Mouse (Mus musculus): ENCODE data around the gene Dusp16. TPM values are rescaled to one million over a fixed set of nuclear protein-coding genes. Genes with fewer than 3 reads are reported as not detected.

The Dusp16 gene
- polyA plus RNA-seq, 1 experiment from 2014 or later: 3.7 TPM

DNA sequence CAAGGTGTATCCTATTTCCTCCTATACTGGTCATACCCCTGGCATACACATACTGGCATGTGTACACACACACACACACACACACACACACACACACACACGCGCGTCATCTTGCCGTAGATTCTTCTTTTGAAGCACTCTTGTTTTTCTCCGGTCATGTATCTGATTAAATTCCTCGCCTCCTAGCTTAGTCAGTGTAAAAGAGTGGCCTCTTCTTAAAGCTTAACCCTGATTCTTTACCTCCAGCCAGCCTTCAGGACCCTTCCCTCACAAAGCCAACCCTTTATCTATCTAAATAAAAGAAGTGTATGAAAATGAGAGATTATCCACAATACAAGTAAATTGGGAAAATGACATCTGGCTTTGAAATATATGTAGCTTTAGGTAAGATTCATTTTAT is 3.3 kb downstream of the Dusp16 start:
- no peaks in the 10 kb centered on the region for H3K36me3 ChIP-seq
- 86% methylated on average over 6 of the region's 6 CpGs for WGBS (ENCODE audit: insufficient replicate concordance)
- ATAC-seq (ENCODE audit: low read depth) (no peak), DNase-seq (no peak)
- H3K4me2 ChIP-seq: no peak overlapping the region
- H3K27ac ChIP-seq: no peak overlapping the region
- H3K4me1 ChIP-seq (replicated peaks): peaks cover 42% of the 10 kb centered on the region
- H3K9me3 ChIP-seq (replicated peaks): no peaks in the 10 kb centered on the region
- H3K4me3 ChIP-seq (replicated peaks): no peak overlapping the region
- no peaks in the 10 kb centered on the region for H3K27me3 ChIP-seq
- H3K9ac ChIP-seq: no peak overlapping the region

DNA sequence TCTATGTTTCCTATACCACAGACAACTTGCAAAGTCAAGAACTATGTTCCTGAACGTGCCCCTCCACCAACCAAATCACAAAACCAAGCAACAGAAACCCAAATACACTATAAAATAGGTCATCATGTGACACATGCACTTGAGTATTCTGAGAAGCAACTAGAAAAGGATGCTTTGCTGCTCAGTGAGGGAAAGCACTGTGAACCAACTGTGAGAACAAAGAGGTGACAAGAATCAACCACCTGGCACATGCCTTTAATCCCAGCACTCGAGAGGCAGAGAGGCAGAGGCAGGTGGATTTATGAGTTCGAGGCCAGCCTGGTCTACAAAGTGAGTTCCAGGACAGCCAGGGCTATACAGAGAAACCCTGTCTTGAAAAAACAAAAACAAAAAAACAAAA is 6.0 kb downstream of the Dusp16 start:
- no peak for DNase-seq
- no peaks in the 10 kb centered on the region for H3K9me3 ChIP-seq (replicated peaks)
- H3K27ac ChIP-seq: 0 out of 2 replicates have a peak overlapping the region, but pooled peaks have one; percentile 9
- H3K4me3 ChIP-seq (replicated peaks): no peak overlapping the region
- H3K9ac ChIP-seq: no peak overlapping the region
- H3K27me3 ChIP-seq: no peaks in the 10 kb centered on the region
- ATAC-seq (ENCODE audit: low read depth): no peak
- no peaks in the 10 kb centered on the region for H3K36me3 ChIP-seq
- 71% methylated on average over 3 of the region's 3 CpGs for WGBS (ENCODE audit: insufficient replicate concordance)
- peaks cover 50% of the 10 kb centered on the region for H3K4me1 ChIP-seq (replicated peaks)
- no peak overlapping the region for H3K4me2 ChIP-seq

DNA sequence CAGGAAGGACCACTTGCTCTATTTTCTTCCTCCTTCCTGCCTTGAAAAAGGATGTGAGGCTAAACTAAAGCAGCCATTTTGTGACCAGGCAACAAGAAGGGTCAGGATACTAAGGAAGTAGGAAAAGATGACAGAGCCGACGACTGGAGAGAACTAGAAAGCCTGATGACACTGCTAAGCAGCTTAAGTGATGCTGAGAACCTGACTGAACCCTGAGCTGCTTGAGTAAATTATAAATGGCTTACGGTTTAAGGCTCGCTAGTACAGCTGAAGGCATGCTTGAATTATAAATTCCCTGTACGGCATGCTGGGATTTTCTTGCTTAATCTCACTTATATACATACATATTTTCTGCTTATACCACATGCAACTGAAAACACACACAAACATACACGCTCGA is 9.5 kb downstream of the Dusp16 start:
- Histone ChIP-seq H3K9me3 (replicated peaks) (no peaks in the 10 kb centered on the region), H3K36me3 (no peaks in the 10 kb centered on the region), H3K9ac (no peak overlapping the region), H3K27me3 (no peaks in the 10 kb centered on the region), H3K4me3 (replicated peaks) (no peak overlapping the region), H3K27ac (no peak overlapping the region), H3K4me2 (no peak overlapping the region), H3K4me1 (replicated peaks) (peaks cover 41% of the 10 kb centered on the region)
- DNase-seq (no peak), ATAC-seq (ENCODE audit: low read depth) (no peak)
- 84% methylated on average over 7 of the region's 7 CpGs for WGBS (ENCODE audit: insufficient replicate concordance)

DNA sequence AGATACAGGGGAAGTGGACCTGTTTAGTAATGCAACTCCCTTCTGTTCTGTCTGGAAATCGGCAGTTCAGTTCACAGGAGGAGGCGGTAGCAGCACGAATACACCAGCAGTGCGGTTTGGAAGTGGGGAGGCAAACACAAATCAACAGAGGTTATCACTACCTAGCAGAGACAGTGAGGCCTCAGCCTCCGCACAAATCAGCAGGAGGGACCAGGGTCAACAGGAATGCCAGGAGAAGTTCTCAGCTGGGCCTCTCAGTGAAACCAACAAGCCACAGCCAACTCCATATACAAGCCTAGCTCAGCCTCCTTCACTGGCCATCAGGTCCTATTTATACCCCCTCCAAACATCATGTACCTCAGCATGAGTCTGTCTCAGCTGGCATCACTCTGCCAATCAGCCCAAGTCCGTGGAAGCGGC is 10.9 kb downstream of the Dusp16 start:
- H3K27ac ChIP-seq: peak overlapping the region; percentile 87
- no peaks in the 10 kb centered on the region for H3K36me3 ChIP-seq
- WGBS (ENCODE audit: insufficient replicate concordance): 45% methylated on average over 7 of the region's 7 CpGs
- peak overlapping the region; percentile 50 for H3K4me2 ChIP-seq
- peak overlapping the region; percentile 44 for H3K4me3 ChIP-seq (replicated peaks)
- H3K4me1 ChIP-seq (replicated peaks): peaks cover 44% of the 10 kb centered on the region
- DNase-seq: peak; percentile 26
- H3K27me3 ChIP-seq: no peaks in the 10 kb centered on the region
- peak overlapping the region; percentile 65 for H3K9ac ChIP-seq
- H3K9me3 ChIP-seq (replicated peaks): no peaks in the 10 kb centered on the region
- peak; percentile 98 for ATAC-seq (ENCODE audit: low read depth)

DNA sequence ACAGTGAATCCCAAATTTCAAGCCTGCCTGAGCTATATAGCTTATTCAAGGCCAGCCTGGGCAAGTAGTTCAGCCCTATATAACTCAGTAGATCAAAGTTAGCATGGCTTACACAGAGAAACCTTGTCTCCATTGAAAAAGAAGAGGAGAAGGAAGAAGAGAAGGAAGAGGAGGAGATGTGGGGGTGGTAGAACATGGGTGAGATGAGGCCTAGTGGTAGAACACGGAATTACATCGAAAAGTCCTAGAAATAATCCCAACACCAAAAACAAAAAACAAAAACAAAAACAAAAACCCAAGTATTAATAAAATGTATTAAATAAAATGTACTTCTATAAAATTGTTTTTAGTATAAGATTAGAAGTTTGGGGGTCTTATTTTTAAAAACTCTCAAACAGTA is 12.4 kb downstream of the Dusp16 start:
- DNase-seq: no peak
- Histone ChIP-seq H3K4me1 (replicated peaks) (peaks cover 56% of the 10 kb centered on the region), H3K27me3 (no peaks in the 10 kb centered on the region), H3K36me3 (no peaks in the 10 kb centered on the region), H3K9me3 (replicated peaks) (no peaks in the 10 kb centered on the region), H3K9ac (no peak overlapping the region; the same call in 1 of the 2 replicates), H3K27ac (no peak overlapping the region), H3K4me2 (no peak overlapping the region), H3K4me3 (replicated peaks) (no peak overlapping the region)
- 60% methylated on average over 2 of the region's 2 CpGs for WGBS (ENCODE audit: insufficient replicate concordance)
- ATAC-seq (ENCODE audit: low read depth): no peak

DNA sequence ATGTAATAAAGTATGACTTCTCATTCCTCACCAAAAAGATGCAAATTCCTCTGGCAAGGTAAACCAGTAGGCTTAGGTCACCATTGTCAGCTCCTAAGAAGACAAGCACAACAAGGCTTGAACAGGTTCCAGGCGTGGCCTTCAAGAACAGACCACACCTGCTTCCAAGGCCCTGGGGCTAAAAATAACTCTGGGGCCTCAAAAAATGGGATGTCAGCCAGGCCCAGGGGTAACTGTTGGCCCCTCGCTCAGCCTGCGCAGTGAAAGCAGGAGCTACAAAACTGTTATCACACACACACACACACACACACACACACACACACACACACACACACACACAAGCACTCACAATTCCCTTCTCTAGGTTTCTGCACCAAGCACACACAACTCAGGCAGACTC is 18.5 kb downstream of the Dusp16 start:
- no peaks in the 10 kb centered on the region for H3K36me3 ChIP-seq
- peak overlapping the region; percentile 47 for H3K4me2 ChIP-seq
- peak; percentile 72 for DNase-seq
- H3K9ac ChIP-seq: peak overlapping the region; percentile 39; the same call in 1 of the 2 replicates
- WGBS (ENCODE audit: insufficient replicate concordance): 14% methylated on average over 3 of the region's 3 CpGs
- H3K27me3 ChIP-seq: no peaks in the 10 kb centered on the region
- no peaks in the 10 kb centered on the region for H3K9me3 ChIP-seq (replicated peaks)
- peak; percentile 97 for ATAC-seq (ENCODE audit: low read depth)
- peak overlapping the region; percentile 88 for H3K27ac ChIP-seq
- peaks cover 47% of the 10 kb centered on the region for H3K4me1 ChIP-seq (replicated peaks)
- no peak overlapping the region for H3K4me3 ChIP-seq (replicated peaks)

DNA sequence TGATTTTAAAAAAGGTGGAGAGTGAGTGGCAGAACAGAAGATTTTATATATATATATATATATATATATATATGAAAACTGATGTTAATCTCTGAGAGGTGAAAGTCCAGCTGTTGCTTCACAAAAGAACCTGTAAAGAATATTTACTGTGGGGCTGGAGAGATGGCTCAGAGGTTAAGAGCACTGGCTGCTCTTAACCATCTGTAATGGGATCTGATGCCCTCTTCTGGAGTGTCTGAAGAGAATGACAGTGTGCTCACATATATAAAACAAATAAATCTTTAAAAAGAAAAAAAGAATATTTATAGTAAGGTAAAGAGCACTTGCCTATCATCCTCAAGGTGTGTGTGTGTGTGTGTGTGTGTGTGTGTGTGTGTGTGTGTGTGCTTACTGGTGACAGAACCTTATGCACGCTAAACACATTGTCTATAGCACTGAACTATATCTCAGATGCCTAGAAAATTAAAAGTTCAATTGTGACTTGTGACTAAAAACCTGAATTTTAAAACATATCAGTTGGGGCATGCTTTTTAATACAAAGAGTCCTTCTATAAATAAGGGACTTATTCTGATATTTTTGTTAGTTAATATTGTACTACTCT is 19.0 kb downstream of the Dusp16 start:
- Histone ChIP-seq H3K9me3 (replicated peaks) (no peaks in the 10 kb centered on the region), H3K9ac (no peak overlapping the region), H3K4me2 (peak overlapping the region; percentile 35; the same call in 1 of the 2 replicates), H3K4me1 (replicated peaks) (peaks cover 47% of the 10 kb centered on the region), H3K27ac (peak overlapping the region; percentile 88), H3K36me3 (no peaks in the 10 kb centered on the region), H3K27me3 (no peaks in the 10 kb centered on the region), H3K4me3 (replicated peaks) (no peak overlapping the region)
- no peak for DNase-seq
- no peak for ATAC-seq (ENCODE audit: low read depth)
- 71% methylated on average over 1 of the region's 1 CpGs for WGBS (ENCODE audit: insufficient replicate concordance)

DNA sequence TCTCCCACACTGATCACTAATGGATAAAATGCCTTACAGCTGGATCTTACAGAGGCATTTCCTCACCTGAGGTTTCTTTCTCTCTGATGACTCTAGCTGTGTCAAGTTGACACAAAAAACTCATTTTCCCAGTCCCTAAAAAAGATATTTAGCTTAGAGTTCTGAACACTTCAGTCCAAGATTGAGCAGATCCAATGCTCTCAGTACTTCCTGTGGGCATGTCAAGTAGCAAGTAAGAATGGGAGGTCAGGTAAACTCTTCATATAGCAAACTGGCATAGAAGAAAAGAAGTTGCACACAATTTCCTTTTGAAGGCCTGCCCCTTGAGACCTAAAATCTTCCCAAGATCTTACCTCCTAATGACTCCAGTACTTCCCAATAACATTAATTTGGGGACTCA is 22.1 kb downstream of the Dusp16 start:
- H3K4me3 ChIP-seq (replicated peaks): no peak overlapping the region

DNA sequence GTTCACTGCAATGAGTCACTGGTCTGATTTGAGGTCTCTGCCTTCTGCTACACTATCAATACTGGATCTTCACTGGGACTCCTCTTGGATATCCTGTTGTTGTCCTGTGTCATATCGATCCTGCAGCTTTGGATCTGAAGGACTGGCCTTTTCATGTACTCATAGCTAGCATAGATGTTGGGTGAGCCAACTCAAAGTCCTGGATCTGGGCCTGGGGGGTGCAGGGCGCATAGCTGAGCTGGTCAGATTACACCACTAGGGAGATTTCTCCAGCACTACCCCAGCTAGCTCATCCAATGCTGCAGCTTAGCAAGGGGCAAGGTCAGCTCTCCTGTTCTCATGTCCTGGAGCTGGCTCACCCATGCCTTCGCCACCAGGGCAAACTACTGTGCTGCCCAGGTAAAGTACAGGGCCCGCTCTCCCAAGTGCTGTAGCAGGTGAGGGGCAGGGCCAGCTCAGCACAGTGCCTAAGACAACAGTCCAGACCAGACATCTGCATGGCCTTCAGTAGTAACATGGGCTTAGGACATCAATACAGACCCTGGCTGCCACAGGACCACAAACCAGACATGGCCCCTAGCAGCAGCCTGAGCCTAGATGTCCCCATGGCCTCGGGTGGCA is 27.9 kb downstream of the Dusp16 start:
- no peak for DNase-seq
- Histone ChIP-seq H3K4me1 (replicated peaks) (peaks cover 19% of the 10 kb centered on the region), H3K4me2 (no peak overlapping the region), H3K27ac (no peak overlapping the region; the same call in 1 of the 2 replicates), H3K9ac (no peak overlapping the region), H3K27me3 (no peaks in the 10 kb centered on the region), H3K9me3 (replicated peaks) (no peaks in the 10 kb centered on the region), H3K4me3 (replicated peaks) (no peak overlapping the region), H3K36me3 (no peaks in the 10 kb centered on the region)
- peak; percentile 50 for ATAC-seq (ENCODE audit: low read depth)
- WGBS (ENCODE audit: insufficient replicate concordance): 74% methylated on average over 5 of the region's 5 CpGs

More for the DNA sequence above, 22.1 kb downstream of the Dusp16 start:
- no peaks in the 10 kb centered on the region for H3K27me3 ChIP-seq
- DNase-seq: no peak
- no peak for ATAC-seq (ENCODE audit: low read depth)
- H3K9ac ChIP-seq: no peak overlapping the region
- H3K27ac ChIP-seq: no peak overlapping the region
- no peaks in the 10 kb centered on the region for H3K36me3 ChIP-seq
- peaks cover 44% of the 10 kb centered on the region for H3K4me1 ChIP-seq (replicated peaks)
- no peak overlapping the region for H3K4me2 ChIP-seq
- H3K9me3 ChIP-seq (replicated peaks): no peaks in the 10 kb centered on the region

DNA sequence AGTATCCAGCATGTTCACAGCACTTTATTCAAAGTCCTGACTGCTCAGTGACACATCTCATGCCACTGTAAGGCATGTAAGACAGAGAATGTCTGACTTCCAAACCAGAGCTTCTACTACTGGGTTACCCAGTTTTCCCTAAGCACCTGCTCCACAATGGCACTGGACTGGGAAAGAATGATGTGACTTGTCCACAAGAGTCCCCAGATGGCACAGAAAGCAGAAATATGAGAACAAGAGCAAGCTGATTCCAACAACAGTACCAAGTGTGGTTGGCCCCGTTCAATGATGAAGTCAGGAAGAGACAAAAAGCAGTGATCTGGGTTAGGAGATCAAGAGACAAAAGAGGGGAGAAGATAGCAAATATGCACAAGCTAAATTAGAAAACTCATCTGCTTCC is 29.0 kb downstream of the Dusp16 start:
- Histone ChIP-seq H3K27ac (no peak overlapping the region), H3K36me3 (peaks cover 2% of the 10 kb centered on the region; the same call in 1 of the 2 replicates), H3K4me2 (no peak overlapping the region), H3K4me3 (replicated peaks) (no peak overlapping the region), H3K4me1 (replicated peaks) (peaks cover 19% of the 10 kb centered on the region), H3K9ac (no peak overlapping the region), H3K27me3 (no peaks in the 10 kb centered on the region), H3K9me3 (replicated peaks) (no peaks in the 10 kb centered on the region)
- no peak for ATAC-seq (ENCODE audit: low read depth)
- DNase-seq: no peak
- WGBS (ENCODE audit: insufficient replicate concordance): 67% methylated on average over 1 of the region's 1 CpGs

DNA sequence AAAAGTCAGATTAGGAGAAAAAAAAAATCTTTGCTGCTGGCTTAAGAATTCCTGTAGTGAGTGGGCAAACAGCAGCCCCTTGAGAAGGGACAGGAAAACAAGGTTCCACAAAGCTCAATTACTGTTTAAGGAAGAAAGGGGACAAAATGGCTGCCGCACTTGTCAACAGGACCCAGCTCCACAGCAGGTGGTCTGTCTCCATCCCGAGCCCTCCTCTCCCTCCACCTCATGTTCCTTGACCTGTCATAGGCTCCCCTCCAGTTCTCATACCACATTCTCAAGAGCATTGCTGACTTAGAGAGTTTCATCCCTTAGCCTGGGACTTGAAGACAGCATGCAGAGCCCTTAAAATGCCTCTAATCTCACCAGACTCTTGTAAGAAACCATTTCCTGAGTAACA is 30.6 kb downstream of the Dusp16 start:
- 64% methylated on average over 2 of the region's 2 CpGs for WGBS (ENCODE audit: insufficient replicate concordance)
- DNase-seq (no peak), ATAC-seq (ENCODE audit: low read depth) (no peak)
- no peaks in the 10 kb centered on the region for H3K9me3 ChIP-seq (replicated peaks)
- no peak overlapping the region for H3K4me3 ChIP-seq (replicated peaks)
- no peaks in the 10 kb centered on the region for H3K27me3 ChIP-seq
- no peak overlapping the region for H3K4me2 ChIP-seq
- H3K27ac ChIP-seq: no peak overlapping the region
- H3K4me1 ChIP-seq (replicated peaks): peaks cover 7% of the 10 kb centered on the region
- no peak overlapping the region for H3K9ac ChIP-seq
- peaks cover 4% of the 10 kb centered on the region; the same call in 1 of the 2 replicates for H3K36me3 ChIP-seq
